Mouse (Mus musculus) retina, embryonic 14.5 days (tissue): ENCODE data around the gene Padi4.

ENCODE experiments used
- DNase-seq: peaks from one replicate; pipeline ENCODE4 v3.0.0-alpha.2; 2015; ENCODE audit warnings: low spot score

Padi4 gene

GRCm38 (mm10) chr4:140774025-140774800 lies at the start of gene Padi4:
Padi4 (minus strand) TSS chr4:140774236.
- DNase-seq: no peak

DNA sequence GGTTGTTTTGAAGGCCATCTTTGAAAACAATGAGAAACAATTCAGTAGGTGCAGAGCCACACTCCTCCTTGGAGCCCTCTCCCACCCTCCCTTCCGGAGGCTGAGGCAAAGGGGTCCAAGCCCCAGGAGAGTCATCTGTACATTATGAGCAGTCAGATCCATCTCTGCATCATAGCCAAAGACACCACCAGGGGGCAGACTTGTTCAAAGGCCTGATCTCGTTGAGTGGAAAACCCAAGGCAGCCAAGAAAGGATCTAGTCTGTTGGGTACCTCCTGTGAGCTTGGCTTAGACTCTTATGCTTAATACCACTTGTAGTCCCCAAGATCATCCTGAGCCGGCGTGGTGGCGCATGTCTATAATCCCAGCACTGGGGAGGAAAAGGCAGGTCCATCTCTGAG lies 48.0 kb upstream of the Padi4 start:
- DNase-seq: peak; percentile 69

- no peak for DNase-seq
Observed at GRCm38 (mm10) chr4:140817413-140817812, 43.4 kb upstream of the Padi4 start.

DNA sequence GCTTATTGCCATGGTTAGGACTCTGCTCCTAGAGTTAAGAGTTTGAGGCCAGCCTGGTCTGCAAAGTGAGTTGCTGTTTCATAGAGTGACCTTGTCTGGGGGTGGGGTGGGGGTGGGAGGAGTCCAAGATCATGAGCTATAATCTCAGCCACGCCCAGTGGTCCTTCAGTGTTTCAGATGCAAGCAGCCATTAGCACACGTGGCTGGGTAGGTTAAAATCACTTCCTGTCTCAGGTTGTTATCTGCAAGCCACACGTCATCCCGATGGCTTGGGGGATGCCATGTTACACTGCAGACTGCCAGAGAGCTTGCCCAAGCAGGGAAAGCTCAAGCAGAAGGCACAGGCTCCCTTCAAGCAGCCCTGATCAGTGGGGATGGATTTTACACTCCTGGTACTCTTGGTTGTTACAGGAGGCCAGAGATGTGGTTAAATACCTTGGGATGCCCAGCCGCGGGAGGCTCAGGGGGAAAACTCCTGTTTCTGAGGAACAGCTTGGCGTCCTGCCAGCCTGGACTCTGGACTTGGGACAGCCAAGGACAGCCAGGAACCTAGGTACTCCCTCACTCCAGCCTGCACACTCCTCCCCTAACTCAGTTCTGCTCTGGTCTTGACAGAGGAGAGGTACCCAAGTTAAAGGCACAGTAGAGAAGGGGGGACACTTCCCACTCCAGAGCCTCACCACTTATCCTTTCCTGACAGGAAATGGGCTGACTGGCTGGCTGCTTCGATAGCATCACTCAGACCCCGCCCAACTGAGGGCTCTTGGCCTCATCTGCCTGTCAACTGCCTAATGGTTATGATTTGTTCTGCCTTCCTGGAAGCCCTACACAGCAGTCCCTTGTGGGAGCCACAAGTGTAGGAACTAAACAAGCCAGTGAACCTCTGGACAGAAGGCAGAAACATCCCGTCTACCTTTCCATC lies 42.2 kb upstream of the Padi4 start:
- peak; percentile 32 for DNase-seq

GRCm38 (mm10) chr4:140815496-140815895 lies 41.5 kb upstream of the Padi4 start:
- no peak for DNase-seq

DNA sequence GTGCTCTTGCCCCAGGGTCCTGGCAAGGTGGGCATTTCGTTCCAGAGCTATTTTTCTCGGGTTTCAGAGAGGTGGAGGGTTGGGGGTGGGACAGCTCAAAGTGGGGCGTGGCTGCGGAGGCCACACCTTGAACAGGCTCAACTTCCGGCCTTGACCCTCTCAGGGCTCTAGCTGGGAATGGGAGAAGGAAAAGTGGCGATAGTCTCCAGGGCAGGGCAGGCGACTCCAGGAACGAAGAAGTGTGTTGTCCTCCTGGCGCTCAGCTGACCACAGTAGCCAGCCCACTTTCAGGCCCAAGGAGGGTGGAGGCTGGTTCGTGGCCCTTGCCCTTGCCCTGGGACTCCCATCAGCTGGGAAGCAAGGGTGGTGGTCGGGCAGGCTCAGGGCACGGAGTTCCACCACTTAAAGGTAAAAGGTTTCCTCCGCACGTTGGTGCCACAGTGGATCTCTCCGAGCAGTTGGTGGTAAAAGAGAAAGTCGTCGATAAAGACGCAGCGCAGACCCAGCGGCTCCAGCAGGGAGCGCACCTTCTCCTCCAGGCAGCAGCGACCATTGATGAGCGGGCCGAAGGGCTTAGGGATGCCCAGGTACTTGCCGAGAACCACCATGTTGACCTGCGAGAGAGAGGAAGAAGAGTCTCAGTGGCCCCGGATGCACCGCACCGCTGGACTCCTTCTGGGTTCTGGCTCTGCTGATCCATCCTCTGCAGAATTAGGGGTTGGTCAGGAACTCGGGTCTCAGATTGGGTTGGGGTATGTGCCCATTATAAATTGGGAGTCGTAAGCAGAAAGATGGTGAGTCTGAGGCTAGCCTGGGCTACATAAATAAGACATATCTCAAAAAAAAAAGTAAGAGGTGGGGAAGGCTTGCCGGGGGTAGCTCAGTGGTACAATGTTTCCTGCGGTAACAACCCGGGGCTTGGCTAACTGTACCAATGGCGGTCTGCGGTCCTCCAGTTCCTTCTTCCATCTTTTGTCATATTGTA lies 40.5 kb upstream of the Padi4 start:
- peak; percentile 27 for DNase-seq

- DNase-seq: no peak
Observed at GRCm38 (mm10) chr4:140813358-140814185, 39.5 kb upstream of the Padi4 start.

- no peak for DNase-seq
Observed at GRCm38 (mm10) chr4:140812609-140813008, 38.6 kb upstream of the Padi4 start.

DNA sequence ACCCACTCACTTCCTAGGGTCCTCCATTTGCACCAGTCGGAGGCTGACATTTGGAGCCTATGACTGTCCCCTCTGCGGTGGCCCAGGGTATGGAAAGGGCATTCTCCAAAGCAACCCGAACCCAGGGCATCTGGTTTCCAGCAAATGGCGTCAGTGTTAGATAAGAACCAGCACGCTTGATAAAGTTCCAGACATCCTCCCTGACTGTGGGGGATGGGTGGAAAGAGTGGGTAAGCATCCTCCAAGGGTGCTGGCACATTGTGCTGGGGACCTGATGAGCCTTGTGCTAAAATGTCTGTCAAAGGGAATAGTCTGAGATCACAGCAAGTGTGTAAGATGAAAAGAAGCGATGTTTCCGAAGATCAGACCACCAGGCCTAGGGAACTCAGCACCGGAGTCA lies 38.2 kb upstream of the Padi4 start:
- DNase-seq: no peak

GRCm38 (mm10) chr4:140810458-140811260 lies 36.6 kb upstream of the Padi4 start, which contains the start of gene Padi3:
Padi3 (minus strand) TSS chr4:140810648.
- DNase-seq: no peak

DNA sequence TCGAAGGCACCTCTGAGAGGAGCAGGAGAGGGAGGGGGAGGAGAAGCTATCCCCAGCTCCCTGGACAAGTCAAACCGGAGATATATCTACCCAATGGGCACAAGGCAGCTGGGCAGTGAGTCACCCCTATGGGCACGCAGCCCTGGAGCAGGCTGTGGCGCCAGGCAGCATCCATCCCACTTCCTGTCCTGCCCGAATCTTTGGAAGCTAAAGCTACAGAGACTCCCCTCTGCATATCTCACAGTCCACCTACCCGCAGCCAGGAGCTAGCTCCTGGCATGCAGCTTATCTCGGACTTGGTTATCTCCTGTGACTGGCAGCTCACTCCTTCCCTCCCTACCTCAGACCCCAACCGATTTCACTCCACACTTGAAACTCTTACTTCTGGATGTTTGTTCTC lies 35.1 kb upstream of the Padi4 start:
- DNase-seq: no peak

DNA sequence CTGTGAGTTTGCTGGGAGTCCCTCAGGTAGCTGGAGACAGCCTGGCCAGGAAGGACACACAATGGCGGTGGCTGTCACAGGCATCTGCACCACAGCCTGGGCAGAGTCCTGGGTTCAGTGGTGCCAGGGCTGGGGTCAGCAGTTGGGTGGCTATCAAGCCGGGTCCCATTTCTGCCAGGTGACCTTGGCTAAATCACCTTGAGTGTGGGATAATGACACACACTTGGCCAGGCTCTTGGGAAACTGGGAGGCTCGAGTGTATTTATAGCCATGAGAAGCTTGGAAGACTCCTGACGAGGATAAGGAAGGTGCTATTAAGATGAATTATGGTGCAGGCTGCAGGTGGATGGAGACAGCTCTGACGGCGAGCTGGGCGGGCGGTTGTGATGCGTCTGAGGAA lies 30.6 kb upstream of the Padi4 start:
- no peak for DNase-seq

DNA sequence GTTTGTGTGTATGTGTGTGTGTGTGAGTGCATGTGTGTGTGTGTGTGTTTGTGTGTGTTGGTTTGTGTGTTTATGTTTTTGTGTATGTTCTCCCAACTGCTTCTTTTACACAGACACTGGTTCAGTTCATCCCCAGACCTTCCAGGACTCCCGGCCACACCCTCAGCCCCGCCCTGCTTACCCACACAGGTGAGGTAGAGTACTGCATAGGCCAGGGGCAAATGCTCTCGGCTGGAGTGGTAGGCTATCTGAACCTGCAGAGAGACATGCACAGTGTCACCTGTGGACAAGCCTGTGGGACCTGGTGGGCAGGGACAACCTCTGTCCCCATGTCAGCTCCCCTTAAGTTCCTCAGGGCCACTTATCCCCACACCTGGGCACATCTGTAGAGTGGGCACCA lies 27.3 kb upstream of the Padi4 start:
- no peak for DNase-seq

- no peak for DNase-seq
Observed at GRCm38 (mm10) chr4:140796786-140797185, 22.8 kb upstream of the Padi4 start.

DNA sequence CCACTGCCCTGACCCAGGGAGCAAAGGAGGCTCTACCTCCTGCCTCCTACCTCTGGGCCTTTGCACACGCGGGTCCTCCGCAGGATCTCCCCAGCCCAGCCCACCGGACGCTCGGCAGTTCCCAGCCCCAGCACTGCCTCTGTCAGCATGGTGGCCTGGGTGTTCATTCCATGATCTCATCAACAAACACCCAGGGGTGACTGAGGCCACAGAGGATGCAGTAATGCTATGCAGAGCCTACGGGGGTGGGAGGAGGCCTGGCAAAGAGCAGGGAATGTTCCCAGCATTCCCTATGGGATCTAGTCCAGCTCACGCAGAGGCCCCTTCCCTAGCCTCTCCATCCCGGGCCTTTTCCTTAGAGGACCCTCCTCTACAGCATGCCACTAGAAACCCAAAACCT lies 20.6 kb upstream of the Padi4 start:
- no peak for DNase-seq

DNA sequence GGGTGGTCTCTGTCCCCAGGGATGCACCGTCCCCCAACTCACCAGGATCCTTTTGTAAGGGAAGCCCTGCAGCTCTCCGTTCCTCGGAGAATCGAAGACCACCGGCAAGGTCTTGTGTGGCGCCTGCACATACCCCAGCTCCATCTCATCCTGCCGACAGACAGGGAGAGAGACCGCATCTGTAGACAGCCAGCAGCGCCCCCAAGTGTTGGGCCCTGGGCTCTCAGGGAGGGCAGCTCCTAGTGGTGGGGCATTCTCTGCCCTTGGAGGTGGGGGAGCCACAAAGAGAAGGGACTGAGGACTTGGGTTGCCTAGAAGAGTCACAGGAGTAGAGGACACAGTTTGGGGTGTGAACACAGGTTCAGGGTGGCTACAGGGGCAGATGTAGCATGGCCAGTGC lies 19.8 kb upstream of the Padi4 start:
- no peak for DNase-seq

DNA sequence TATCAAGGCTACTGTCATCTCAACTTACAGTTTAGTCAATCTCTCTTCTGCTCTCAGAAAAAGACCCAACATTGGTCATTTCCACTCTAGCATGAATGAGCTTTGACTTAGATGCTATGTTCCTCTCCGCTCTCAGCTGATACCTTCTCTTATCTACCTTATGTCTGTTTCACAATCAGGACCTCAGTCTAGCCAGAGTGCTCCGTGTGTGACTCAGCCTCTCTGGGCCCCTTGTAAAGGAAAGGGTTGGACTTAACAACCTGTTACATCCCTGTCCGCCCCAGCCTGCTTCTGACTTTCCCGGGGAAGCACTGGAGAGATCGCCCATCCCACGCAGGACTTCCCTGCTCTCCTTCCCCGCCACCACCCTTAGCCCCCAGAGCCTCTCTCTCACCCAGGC lies 18.5 kb upstream of the Padi4 start:
- DNase-seq: no peak

DNA sequence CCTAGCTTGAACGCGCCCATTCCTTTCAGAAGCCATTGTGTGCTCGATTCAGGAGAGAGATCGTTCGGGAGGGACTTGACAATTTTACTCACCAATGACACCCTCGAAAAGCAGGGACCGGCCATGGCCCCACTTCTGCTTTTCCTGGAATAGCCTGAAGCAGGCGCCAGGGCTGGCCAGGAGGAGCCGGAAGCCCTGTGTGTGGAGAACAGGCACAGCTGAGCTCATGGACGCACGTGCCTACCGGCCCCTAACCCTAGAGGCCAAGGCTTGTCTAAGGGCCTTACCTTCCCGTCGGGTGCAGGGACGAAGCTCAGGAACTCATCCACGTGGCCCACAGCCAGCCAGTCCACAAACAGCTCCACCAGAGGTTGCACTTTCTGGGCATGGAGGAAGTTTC lies 17.0 kb upstream of the Padi4 start:
- no peak for DNase-seq

DNA sequence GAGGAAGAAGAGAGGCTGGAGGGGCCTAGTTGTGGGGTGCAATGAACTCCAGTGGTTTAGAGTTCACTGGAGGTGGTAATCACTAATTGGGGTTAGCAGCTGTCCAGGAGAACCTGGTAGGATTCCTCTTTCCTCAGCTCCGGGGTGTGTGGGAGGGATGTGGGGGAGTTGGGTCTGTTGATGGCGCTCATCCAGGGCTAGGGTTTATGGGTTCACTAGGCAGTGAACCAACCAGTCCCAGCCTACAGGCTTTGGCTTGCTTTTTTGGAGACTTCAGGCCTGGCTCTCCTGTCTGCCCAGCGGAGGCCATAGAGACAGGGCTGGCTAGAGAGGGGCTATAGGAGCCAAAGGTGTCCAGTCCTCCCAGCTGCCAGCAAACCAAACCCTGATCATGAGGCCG lies 15.9 kb upstream of the Padi4 start:
- DNase-seq: no peak

DNA sequence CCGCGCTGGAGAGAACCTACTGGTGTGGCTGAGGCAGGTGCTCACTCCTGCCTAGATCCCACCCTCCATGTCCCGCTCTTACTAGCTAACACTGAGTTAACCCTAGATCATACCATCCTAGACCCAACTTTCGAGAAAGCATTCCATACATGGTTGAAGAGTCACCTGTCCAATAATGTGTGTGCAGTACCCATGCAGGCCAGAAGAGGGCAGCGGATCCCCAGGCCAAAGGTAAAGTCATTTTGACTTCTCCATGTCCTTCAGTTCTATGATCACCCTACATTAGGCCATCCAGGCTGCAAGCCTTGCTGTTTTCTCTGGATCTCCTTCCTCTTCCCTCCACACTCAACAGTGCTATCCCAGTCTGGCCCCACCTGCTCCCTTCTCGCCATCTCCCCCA lies 14.9 kb upstream of the Padi4 start:
- DNase-seq: peak; percentile 75
